Mouse (Mus musculus) natural killer cell, adult 2 months (primary cell): ENCODE data around the gene Ccdc186.
"Not testable (repeated sequence)": the region's sequence is repeated elsewhere in the genome, so short reads cannot be mapped to it uniquely, and the experiment has no call there.

ENCODE experiments used
- DNase-seq, 2 experiments: peaks; one replicate each; pipeline ENCODE4 v3.0.0; 2022; ENCODE audit warnings: low spot score in 2 of 2

The Ccdc186 gene

DNA sequence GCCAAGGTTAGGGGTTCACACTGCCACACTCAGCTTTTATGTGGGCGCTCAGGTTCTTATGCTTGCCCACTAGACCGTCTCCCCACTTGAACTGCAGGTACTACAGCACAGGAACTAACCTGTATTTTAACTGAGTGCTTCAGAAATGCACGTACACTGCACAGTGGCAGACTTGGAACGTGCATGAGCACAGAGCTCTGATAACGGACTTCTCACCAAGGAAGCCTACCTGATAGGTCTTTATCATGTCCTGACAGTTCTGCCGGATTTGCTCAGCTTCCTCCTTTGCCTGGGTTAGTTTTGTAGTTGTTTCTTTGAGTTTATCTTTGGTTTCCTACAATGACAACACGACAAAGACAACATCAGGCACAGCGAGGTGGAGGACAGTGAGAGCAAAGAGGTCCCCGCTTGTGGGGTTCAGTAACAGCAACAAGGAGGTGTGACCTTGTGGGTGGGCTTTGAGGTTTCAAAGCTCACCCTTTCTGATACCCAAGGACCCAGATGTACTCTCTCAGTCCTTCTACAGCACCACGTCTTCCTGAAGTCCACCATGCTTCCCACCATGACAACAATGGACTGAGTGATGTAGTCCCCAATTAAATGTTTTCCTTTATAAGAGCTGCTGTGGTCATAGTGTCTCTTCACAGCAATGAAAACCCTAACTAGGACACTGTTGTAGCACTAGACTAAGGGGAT, 20.2 kb downstream of the Ccdc186 start:
- no peak for DNase-seq

DNA sequence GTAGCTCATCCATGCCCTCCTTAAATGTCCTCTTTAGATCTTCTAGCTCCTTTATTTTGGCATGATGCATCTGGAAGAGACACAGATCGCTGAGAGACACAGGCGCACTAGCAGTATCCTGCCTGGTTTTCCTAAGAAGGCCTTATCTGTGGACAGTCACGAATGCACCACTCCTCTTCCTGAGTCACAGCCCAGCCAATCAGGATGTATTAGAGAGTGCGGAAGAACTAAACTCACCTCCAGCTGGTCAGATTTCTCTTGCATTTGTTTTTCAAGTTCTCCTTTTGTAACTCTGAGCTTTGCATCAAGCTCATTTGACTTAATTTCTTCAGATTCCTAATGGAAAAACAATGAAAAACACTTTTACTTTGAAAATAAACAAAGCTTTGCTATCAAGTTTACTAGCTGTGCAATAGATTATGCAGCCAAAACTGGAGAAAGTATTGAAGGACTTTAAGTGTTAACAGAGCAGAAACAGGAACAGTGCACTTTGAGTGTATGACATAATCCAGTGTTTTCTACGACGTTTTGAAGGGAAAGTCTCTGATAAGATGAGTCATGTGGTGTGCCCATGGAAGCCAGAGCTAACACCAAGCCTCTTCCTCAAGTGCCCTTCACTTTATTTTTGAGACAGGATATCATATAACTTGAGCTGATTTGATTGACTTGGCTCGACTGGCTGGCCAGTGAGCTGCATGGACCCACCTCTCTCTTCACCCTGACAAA, 20.9 kb downstream of the Ccdc186 start:
- DNase-seq: no peak

DNA sequence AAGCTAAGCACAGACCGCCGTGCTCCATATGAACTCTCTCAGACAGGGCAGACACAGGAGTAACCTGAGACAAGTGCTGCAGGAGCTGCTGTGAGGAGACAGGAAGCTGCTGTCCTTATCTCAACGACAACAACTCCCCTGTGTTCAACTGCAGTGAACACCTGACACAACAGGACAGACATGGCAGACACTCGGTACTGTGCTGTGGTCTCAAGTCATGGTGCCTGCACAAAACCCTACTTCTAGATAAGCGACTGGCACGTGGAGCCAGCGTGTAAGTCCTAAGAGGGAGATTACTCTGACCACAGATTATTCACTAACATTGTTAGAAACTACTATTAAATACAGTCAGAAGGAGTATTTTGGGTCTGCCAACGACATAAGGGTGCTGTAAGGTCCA, 21.8 kb downstream of the Ccdc186 start:
- no peak for DNase-seq

DNA sequence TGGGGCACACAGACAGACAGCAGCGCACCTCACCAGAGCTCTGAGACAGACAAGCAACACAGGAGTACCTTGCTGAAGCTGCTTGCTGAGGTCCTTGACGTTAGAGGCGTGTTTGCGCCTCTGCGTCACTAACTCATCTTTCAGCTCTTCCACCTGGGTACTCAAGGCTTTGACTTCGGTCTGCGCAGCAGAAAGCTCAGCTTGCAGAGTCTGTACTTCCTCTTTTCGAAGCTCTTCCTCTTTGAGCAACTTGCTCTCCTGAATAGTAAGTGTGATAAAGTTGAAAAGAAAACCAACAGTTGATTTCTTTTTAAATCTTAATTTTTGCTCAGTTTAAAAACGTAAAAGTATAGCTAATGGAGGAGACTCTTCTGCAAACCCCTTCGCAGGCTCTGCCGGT, 24.6 kb downstream of the Ccdc186 start:
- DNase-seq: peak in 1 of 2 experiments; percentile 41

DNA sequence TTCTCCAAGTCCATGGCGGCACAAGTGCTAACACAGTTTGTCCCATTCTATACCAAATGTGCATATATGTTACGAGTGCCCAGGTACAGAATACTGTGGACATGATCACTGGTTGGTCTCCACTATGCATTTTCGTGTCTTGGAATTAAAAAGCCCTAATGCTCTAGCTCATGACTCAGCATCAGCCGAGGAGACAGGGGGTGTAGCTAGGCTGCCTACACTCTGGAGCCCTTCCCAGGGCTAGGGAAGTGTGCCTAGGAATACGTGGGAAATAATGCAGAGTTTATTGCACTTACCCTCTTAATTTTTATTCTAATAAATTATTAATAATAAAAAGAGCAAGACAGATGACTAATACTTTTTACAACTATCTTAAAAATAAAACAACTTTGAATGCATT, 33.0 kb downstream of the Ccdc186 start:
- no peak for DNase-seq

DNA sequence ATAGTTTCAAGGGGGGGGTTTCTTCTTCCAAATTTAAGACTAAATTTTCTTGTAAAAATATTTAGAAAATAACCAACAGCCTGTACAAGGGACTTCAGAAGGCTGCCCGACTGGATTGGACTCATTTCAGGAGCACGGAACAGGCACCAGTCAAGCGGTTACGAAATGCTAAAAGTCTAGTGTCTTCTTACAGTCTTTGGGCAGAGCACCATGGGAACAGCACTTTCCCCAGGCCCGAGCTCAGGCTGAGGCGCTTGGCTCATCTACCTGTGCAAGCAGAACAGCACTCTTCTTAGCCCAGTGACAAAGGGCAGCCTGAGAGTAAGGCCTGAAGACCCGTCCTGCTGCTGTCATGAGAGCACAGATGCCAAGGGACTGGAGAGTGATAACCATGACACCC, 34.1 kb downstream of the Ccdc186 start:
- DNase-seq: no peak

DNA sequence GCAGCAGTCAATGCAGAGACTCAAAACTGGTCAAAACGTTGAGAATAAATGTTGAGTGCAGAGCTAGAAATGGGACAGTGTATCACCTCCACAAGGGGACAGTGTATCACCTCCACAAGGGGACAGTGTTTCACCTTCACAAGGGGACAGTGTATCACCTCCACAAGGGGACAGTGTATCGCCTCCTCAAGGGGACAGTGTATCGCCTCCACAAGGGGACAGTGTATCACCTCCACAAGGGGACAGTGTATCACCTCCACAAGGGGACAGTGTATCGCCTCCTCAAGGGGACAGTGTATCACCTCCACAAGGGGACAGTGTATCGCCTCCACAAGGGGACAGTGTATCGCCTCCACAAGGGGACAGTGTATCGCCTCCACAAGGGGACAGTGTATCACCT, 43.5 kb downstream of the Ccdc186 start:
- DNase-seq: not testable (repeated sequence)

DNA sequence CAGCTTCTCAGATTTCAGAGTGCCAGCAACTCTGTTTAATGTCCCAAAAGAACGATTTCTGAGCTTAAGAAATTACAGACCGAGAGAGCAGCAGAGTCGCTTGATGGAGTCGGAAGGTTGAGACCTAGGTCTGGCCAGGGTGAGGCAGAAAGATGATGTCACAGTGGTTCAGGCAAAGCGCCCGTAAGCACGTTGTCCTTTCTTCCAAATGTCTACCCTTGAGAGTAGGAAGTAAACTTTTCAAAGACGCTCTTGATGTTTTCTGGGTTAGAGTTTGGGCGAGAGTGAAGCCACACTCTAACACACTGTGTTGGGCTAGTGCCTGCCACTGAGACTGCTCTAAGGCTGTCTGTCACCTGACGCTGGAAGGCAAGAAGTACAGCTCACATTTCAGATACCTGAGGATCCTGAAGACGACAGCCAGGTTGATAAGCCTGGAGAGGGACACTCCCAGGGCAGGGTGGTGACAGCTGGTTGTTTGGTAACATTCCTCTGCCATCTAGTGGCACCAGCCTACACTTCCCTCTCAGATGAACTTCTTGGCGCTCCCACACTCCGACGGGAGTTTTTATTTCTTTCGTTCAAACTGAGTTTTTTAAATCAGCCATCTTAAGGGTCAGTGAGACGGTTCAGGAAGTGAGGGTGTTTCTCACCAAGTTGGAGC, 45.1 kb downstream of the Ccdc186 start:
- peak; percentile 26 to 34 for DNase-seq

DNA sequence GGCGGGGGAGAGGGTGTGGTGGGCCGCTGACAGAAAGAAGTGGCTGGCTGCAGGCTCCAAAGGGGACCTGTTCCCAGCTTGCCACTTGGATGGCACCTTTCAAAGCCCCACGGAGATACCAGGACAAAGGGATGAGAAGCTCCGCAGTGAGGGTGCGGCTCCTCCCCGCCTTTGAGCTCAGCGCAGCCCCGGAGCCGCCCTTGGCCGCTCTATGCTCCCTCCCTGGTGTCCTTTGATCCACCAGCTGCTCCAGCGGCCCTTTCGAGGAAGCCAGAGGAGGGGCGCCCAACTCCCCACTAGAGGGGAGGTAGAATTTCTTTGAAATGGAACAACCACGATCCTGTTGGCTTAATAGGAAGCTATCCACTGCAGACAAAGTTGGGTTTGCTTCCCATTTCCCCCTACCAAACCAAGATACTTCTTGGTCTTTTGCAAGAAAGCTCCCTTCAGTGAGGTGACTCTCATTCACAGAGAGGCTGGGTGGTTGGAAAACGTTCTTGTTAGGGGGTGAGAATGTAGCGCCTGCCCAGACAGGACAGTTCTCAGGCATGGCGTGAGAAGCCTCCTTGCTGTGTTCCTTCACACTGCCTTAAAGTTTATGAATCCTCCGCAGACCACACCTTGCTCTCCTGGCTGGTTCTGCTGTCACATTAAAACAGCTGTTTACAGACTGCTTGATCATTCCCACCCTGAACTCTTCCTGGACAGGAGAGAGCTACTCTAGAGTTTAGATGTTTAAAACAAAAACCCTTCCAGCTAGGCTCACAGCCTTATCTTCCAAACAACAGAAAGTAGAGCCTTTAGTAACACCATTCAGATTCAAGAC, 45.9 kb downstream of the Ccdc186 start:
- no peak for DNase-seq

DNA sequence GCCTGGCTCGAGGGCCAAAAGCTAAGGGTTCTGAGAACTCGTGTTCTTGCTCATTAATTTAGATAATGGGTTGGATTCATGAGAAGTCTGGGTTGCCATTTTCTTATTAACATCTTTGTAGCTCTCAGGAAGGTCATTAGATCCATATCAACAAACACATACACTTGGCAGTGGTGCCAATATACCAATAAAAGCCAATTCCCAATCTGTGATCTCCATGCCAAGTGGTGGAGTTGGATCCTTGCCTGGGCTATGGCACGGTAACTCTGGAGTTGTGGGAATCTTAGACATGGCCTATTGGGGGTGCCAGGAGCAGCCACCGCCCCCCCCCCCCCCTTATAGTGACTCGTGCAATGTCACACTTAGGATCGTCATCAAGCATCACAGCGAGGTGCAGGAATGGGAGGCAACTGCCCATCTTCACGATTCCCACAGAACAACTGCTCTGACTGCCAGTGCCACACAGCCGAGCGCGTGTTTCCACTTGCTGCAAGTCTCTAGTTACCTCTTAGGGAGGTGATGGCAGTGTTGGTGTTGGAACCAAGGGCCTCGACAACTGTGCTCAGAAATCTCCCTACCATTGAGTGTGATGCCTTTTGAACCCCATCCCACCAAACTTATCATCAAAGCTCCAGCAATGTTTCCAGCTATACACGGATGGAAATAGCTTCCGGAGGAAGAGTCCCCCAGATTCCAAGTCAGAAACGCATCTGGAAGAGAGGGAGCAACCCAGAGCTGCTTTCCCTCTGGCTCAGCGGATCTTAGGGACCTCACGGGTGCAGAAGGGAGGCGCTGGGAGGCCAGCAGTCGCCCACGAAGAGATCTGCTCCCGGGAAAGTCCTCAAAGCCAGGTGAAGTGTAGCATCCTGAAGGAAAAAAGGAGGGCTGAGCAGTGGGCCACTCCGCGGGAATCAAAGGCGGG, 46.8 kb downstream of the Ccdc186 start:
- no peak for DNase-seq

DNA sequence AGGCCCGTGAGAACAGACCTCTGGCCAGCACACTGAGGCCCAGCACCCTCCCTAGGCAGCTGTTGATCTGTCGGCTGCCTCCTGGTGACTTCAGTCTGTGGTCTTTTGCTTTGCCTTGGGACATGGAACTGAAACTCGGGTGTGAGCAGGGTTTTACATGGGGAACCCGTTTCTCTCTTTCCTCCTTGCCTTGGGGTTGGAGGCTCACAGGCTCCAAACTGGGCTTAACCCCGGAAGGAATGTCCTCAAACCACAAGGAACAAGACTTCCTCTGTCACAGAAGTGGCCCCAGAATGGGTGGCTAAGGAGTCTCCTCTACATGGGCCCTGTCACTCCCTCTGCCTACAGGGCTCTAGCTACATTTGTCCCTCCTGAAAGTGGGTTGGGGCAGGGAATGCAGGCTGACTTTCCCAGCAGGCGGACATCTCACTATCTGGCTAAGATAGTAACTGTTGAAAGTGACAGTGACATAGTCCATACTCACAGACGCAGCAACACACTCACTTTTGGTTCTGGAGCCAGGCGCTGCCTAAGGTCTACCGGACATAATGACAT, 47.5 kb downstream of the Ccdc186 start:
- DNase-seq: peak in 1 of 2 experiments; percentile 33

DNA sequence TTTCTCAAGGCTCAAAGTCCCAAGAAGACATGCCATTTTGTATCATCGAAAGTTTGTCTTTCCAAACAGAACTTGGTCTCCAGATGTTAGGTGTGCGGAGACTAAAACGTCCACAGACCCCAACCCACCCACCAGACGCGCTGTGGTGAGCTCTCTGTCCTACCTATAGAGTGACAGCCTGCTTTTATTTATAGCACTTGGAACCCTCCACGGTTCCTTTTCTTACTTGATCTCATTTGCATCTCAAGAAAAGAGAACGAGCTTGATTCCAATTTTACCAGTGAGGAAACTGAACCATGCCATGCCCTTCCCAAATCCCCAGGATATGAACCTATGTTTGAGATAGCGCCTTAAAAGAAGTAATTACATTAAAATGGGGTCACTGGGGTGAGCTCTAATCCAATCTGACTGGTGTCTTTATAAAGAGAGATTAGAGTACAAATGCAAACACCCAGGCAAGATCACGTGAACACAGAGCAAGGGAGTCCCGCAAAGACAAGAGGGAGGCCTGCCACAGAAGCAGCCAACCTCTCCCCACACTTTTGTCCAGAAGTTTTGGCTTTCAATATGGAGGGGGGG, 48.5 kb downstream of the Ccdc186 start:
- DNase-seq: no peak

DNA sequence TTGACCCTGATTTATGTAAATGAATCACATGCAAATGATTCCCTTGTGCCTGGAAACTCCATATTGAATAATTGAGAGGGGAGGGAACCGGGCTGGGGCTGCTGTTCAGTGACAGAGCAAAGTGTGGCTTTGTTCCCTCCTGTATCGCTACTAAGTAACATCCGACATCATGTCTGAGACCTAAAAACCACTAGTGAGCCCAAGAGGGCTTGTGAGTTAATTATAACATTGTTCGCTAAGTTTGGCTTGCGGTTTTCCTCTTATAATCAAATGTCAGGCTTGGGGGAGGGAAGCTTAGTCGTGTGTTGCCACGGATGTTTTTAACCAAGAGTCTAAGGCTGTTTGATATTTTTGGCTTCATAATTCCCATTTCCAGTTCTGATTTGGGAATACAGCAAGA, 49.8 kb downstream of the Ccdc186 start:
- DNase-seq: peak; percentile 44 to 53

DNA sequence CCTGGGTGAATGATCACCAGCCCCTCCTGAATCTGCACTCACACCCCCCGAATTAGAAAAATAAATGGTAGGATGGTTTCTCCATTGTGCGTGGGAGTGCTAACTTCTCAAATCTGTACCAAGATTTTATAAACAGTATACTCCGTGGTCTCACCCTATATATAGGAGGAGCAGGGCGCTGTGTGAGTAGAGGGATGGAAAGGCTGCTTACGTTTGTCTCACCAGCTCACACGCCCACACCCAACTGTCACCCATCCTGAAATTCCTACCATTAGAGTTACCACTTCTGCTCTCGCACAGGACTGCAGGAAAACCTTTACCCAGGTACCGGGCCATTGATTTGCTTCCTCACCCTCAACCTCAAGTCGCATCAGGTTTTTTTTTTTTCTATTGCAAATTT, 53.0 kb downstream of the Ccdc186 start:
- no peak for DNase-seq

DNA sequence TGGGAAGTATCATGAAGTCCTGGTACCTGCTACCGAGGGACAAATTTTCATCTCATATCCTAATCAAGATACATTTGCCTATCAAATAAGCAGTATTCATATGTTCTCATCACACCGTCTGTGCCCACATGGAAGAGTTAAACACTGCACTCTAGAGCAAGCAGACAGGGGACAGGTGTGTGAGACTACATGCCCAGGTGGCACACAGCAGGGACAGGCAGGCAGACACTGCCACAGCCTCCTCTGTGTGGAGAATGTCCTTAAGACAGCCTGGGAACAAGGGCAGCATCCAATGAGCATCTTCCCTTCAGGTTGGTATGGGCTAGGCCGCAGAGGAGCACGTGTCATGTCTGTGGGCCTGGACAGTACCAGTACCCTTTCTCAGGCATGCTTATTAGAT, 59.3 kb downstream of the Ccdc186 start:
- DNase-seq: no peak

DNA sequence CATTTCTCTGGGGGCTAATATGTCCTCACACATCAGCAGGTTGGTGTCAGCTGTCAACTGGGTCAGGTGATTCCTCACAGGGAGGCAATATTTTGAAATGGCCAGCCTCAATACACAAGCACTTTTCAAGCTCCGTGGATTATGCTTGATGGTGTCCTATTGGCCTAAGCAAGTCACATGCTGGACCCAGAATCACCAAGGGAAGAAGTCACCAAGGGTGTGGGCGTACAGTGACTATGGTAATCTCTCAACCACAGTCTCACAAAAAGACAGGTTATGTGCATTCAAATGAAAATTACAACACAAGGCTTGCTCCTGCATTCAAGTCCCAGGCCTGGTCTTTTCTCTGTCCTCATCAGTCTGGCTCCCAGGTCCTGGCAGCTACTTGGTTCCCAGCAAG, 60.3 kb downstream of the Ccdc186 start:
- DNase-seq: no peak

DNA sequence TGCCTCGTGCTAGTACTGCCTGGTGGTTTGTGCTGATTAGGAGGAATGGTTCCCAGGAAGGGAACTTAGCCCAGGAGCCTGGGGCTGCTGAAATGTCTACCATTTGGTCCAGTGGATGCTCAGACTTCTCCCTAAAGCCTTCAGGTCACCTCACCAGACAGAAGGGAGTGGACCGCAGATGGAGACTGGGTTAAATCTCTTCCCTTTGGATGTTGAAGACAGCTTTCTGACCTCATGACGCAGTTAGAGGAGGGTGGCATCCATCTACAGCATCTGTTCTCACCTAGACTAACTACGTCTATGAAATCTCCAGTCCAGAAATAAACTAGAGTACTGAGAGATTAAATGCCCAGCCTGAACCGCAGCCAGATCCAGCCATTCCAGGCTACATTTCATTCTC, 60.9 kb downstream of the Ccdc186 start:
- DNase-seq: no peak

DNA sequence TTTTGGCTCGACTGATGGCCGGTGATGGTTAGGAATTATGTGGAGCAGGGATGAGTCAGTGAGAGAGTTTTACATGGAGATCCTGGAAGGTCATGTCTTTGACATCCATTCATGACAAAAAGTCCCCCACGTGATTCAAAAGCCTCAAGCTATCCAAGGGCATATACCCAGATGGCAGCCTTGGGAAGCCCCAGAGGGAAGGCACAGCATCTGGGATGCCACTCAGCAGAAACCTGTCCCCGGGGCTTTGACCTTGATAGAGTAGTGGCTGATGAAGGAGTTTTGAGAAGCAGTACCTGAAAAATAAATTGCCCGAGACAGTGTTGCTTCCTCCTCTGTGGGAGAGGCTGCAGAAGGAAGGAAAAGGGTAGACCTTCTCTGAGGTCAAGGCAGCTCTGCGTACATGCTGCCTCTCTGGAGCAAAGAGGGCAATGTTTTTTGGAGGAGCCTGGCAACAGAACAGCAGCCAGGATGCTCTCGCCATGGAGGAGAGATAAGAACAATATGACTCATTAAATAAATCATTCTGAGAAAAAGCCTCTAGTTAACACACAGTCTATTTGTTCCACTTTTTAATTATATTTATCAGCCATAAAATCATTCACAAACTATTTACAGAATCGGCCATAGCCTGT, 61.6 kb downstream of the Ccdc186 start:
- no peak for DNase-seq

DNA sequence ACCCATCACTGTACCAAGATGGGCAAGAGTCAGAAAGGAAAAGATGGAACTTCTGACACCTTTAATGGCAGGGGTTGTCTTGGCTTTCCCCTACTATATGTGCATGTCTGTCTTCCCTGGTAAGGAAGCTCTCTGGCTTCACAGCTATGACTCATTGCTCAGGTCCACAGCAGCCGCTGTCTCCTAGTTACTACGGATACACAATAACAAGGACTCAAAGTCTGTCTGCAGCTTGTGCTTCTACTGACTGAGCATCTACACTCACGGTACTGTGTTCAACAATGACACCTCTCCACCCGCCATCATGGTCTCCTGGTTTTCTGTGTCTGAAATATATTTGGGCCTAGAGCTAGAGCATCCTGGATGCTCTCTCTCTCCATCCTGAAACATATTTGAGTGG, 62.2 kb downstream of the Ccdc186 start:
- peak in 1 of 2 experiments; percentile 53 for DNase-seq

DNA sequence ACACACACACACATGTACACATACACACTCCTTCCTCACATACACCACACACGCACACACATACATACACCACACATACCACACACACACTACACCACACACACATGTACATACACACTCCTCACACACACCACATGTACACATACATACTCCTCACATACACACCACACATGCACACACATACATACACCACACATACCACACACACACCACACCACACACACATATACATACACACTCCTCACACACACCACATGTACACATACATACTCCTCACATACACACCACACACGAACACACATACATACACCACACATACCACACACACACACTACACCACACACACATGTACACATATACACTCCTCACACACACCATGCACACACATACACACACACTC, 63.7 kb downstream of the Ccdc186 start:
- DNase-seq: no peak
